Mouse (Mus musculus) ES-Bruce4 (cell line): ENCODE measurements around the gene Galns. TPM values are rescaled to one million over a fixed set of nuclear protein-coding genes. Genes with fewer than 3 reads are reported as not detected.

Experiments
- H3K27ac ChIP-seq: 2 replicates; pipeline ENCODE4 v1.5.1; 2012; ENCODE audit warnings: low read length, inconsistent platforms; ENCODE audit not compliant: insufficient read depth
- H3K27me3 ChIP-seq: 2 replicates; pipeline ENCODE4 v1.6.1; 2012; ENCODE audit warnings: mild to moderate bottlenecking, low read length, inconsistent platforms; ENCODE audit not compliant: control insufficient read depth, poor library complexity, insufficient read depth, severe bottlenecking
- H3K36me3 ChIP-seq: 2 replicates; pipeline ENCODE4 v1.6.1; 2012; ENCODE audit warnings: inconsistent platforms, mild to moderate bottlenecking, low read length, moderate library complexity; ENCODE audit not compliant: control insufficient read depth, poor library complexity, insufficient read depth, severe bottlenecking
- H3K4me1 ChIP-seq: one replicate; pipeline ENCODE4 v1.8.1; 2011; ENCODE audit warnings: low read length; ENCODE audit not compliant: control insufficient read depth, insufficient read depth
- H3K4me3 ChIP-seq: 2 replicates; pipeline ENCODE4 v1.5.1; 2011; ENCODE audit warnings: low read depth, mild to moderate bottlenecking, low read length
- H3K9ac ChIP-seq: 2 replicates; pipeline ENCODE4 v1.6.1; 2012; ENCODE audit warnings: low read depth, mild to moderate bottlenecking, inconsistent platforms; ENCODE audit not compliant: poor library complexity, severe bottlenecking
- H3K9me3 ChIP-seq: replicated peaks from 2 replicates; pipeline ENCODE4 v1.6.1; 2012; ENCODE audit warnings: mild to moderate bottlenecking, low read length, inconsistent platforms; ENCODE audit not compliant: control insufficient read depth, poor library complexity, insufficient read depth, severe bottlenecking
- CTCF ChIP-seq: IDR thresholded peaks from one replicate; pipeline ENCODE4 v1.8.1; 2011; ENCODE audit warnings: low read depth, low read length
- EP300 ChIP-seq: IDR thresholded peaks from 2 replicates; pipeline ENCODE4 v1.6.1; 2011; ENCODE audit warnings: low read depth, low read length; ENCODE audit not compliant: insufficient read depth
- POLR2A ChIP-seq: IDR thresholded peaks from one replicate; pipeline ENCODE4 v1.8.1; 2011; ENCODE audit warnings: low read length; ENCODE audit not compliant: insufficient read depth
- polyA plus RNA-seq: library from polyadenylated mRNA; stranded (reverse); fragments of >200 nt; gene quantifications from 2 replicates; pipeline ENCODE4 v1.2.4, GENCODE M21; 2011; ENCODE audit warnings: low read depth; ENCODE audit not compliant: missing spikeins, insufficient read depth, insufficient read length

The Galns gene
- polyA plus RNA-seq, 1 experiment = 11.9 TPM

DNA sequence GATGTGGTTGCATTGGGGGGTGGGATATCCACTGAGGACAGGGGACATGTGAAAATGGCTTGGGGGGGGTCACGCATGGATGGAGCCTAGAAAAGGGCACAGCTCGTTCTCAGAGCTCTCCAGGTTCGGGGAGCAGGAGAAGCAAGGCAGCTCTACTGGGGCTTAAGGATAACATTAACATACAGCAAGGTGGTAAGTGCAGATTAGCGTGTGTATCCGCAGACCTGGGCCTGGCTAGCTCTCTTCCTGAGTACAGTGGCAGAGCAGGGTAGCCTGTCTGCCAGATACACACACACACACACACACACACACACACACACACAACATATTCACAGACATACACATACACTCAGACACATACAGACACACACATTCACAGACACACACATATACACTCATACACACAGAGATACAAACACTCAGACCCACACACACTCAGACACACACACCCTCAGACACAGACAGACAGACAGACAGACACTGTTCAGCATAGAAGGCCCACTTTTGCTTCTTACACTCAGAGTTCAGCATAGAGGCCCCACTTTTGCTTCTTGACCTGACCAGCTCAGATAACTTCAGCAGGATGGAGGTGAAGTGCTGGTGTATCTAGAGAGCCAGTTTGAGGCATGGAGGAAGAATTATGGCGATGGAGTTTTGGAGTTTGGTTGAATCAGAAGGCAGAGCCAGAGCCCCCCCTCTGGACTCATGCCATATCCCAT is 7.6 kb upstream of the Galns start:
- Histone ChIP-seq H3K9me3 (no peaks in the 10 kb centered on the region), H3K36me3 (no peaks in the 10 kb centered on the region), H3K4me1 (no peaks in the 10 kb centered on the region), H3K4me3 (no peak overlapping the region), H3K9ac (no peak overlapping the region), H3K27ac (no peak overlapping the region), H3K27me3 (no peaks in the 10 kb centered on the region)
- TF ChIP-seq EP300 = no peak
- no peak for TF ChIP-seq CTCF
- no peak for TF ChIP-seq POLR2A

- TF ChIP-seq CTCF (peak; percentile 57), POLR2A (no peak)
- Histone ChIP-seq H3K4me3 (no peak overlapping the region), H3K36me3 (no peaks in the 10 kb centered on the region), H3K27me3 (no peaks in the 10 kb centered on the region), H3K9me3 (no peaks in the 10 kb centered on the region), H3K27ac (no peak overlapping the region), H3K4me1 (no peaks in the 10 kb centered on the region), H3K9ac (no peak overlapping the region)
These were observed 6.8 kb upstream of the Galns start for GRCm38 (mm10) chr8:122617947-122618546.

DNA sequence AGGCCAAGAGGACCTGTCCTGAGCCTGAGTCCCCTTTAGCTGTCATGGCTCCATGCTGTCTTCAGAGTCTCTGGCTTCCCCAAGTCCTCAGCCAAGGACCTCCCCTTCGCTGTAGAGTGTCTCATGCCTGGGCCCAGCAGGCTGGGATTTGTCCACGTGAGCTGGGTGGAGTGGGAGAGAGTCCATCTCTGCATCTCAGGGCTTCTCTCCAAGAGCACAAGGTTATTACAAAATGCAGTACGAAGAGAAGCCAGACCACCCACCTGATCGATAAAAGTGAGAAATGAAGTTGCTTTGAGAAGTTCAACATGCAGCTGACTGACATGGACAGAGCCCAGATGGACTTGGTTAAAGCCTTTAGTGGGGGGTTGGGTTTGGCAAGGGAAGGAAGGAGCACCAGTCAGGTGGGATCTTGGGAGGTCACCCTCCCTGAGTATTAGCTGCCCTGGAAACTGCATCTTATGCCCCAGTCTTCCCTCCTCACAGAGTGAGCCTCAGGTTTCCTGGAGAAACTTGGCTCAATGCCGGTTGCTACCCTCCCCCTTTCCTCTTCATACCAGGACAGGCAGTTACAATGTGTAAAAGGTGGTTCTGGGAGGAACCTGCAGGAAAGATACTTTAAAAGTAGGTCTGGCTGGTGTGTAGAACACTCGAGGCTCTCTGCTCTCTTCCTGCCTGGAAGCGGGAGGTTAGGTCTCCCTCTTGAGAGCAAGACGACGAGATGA is 5.1 kb upstream of the Galns start:
- H3K36me3 ChIP-seq = no peaks in the 10 kb centered on the region
- no peak overlapping the region for H3K4me3 ChIP-seq
- H3K27me3 ChIP-seq = no peaks in the 10 kb centered on the region
- TF ChIP-seq EP300 = no peak
- no peak for TF ChIP-seq POLR2A
- TF ChIP-seq CTCF = no peak
- no peak overlapping the region for H3K27ac ChIP-seq
- no peak overlapping the region for H3K9ac ChIP-seq
- H3K4me1 ChIP-seq = no peaks in the 10 kb centered on the region
- no peaks in the 10 kb centered on the region for H3K9me3 ChIP-seq

GRCm38 (mm10) chr8:122610612-122611277 is 518 bp downstream of the Galns start:
- no peaks in the 10 kb centered on the region for H3K27me3 ChIP-seq
- H3K4me1 ChIP-seq = no peaks in the 10 kb centered on the region
- TF ChIP-seq EP300 = no peak
- TF ChIP-seq CTCF = no peak
- no peak for TF ChIP-seq POLR2A
- no peak overlapping the region for H3K27ac ChIP-seq
- H3K9me3 ChIP-seq = no peaks in the 10 kb centered on the region
- H3K9ac ChIP-seq = peak overlapping the region; percentile 28
- H3K36me3 ChIP-seq = no peaks in the 10 kb centered on the region
- peak overlapping the region; percentile 81 for H3K4me3 ChIP-seq

GRCm38 (mm10) chr8:122610209-122610608 is 1.1 kb downstream of the Galns start:
- Histone ChIP-seq H3K4me3 (no peak overlapping the region), H3K27me3 (no peaks in the 10 kb centered on the region), H3K36me3 (no peaks in the 10 kb centered on the region), H3K4me1 (no peaks in the 10 kb centered on the region), H3K9me3 (no peaks in the 10 kb centered on the region), H3K27ac (no peak overlapping the region), H3K9ac (peak overlapping the region; percentile 28; the same call in 1 of the 2 replicates)
- TF ChIP-seq CTCF (no peak), EP300 (no peak), POLR2A (no peak)
